Mouse (Mus musculus): ENCODE results near the gene Cmbl. TPM values are rescaled to one million over a fixed set of nuclear protein-coding genes. Genes with fewer than 3 reads are reported as not detected.

Gene Cmbl
- total and polyA plus RNA-seq, 2 experiments = 374 to 434 TPM

DNA sequence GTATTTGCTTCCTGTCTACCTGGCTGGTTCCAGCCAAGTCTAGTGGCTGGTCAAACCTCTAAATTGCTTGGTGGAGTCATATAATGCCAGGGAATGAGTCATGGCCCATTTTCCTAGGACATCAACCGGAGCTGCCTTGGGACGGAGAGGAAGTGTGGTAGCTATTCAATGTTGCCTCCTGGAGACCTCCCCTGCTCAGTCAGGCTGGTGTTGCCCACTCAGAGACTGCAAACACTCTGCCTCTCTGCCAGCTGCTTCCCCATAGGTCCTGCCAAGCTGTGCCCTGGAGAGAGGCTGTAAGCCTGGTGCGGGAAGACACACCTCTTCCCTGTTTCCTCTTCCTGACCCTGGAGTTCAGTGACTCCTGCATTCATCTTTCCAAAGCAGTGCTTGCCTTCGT is 67.3 kb downstream of the Cmbl start:
- H3K36me3 ChIP-seq (ENCODE audit: control insufficient read depth, insufficient read depth, low read length) = no peaks in the 10 kb centered on the region
- no peak overlapping the region for H3K27ac ChIP-seq (replicated peaks; ENCODE audit: insufficient read depth, low read depth, low read length)
- TF ChIP-seq POLR2A (IDR thresholded peaks at IDR 0.05; ENCODE audit: extremely low read depth, insufficient read depth, low read length) (no peak), CTCF (IDR thresholded peaks at IDR 0.05; ENCODE audit: low read depth, low read length) (no peak)
- H3K4me1 ChIP-seq (ENCODE audit: control insufficient read depth, insufficient read depth, low read length) = no peaks in the 10 kb centered on the region
- no peak for DNase-seq (ENCODE audit: extremely low read depth, low read depth, low spot score)
- 66% methylated on average over 4 of the region's 4 CpGs for WGBS
- H3K79me2 ChIP-seq (ENCODE audit: control insufficient read depth, insufficient read depth, low read length) = no peaks in the 10 kb centered on the region
- no peak overlapping the region for H3K9ac ChIP-seq (ENCODE audit: low read depth, low read length)
- H3K4me3 ChIP-seq (ENCODE audit: insufficient read depth, low read depth, low read length) = no peak overlapping the region
- no peaks in the 10 kb centered on the region for H3K27me3 ChIP-seq (ENCODE audit: control insufficient read depth, insufficient read depth, low read length)

DNA sequence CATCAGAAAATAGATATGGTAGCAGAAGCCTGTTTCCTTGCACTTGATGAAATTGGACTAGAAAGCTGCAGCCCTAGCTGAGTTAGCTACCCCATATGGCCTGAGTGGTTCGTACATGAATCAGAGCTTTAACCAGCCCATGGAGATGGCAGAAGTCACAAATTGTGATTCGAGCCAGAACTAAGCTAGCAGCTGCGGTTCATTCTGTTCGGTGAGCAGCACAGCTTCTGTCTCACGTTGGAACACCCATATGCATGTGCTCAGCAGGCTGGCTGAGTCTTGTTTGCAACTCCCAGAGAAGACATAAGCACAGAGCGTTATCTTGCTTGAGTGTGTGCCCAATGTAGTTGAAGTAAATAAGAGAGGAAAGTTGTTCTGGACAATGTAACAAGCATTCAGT is 69.4 kb downstream of the Cmbl start:
- no peak for DNase-seq (ENCODE audit: extremely low read depth, low read depth, low spot score)
- no peak overlapping the region for H3K27ac ChIP-seq (replicated peaks; ENCODE audit: insufficient read depth, low read depth, low read length)
- TF ChIP-seq POLR2A (IDR thresholded peaks at IDR 0.05; ENCODE audit: extremely low read depth, insufficient read depth, low read length) = no peak
- TF ChIP-seq CTCF (IDR thresholded peaks at IDR 0.05; ENCODE audit: low read depth, low read length) = no peak
- no peaks in the 10 kb centered on the region for H3K36me3 ChIP-seq (ENCODE audit: control insufficient read depth, insufficient read depth, low read length)
- no peaks in the 10 kb centered on the region for H3K4me1 ChIP-seq (ENCODE audit: control insufficient read depth, insufficient read depth, low read length)
- 88% methylated on average over 6 of the region's 6 CpGs for WGBS
- no peak overlapping the region for H3K9ac ChIP-seq (ENCODE audit: low read depth, low read length)
- no peaks in the 10 kb centered on the region for H3K27me3 ChIP-seq (ENCODE audit: control insufficient read depth, insufficient read depth, low read length)
- H3K4me3 ChIP-seq (ENCODE audit: insufficient read depth, low read depth, low read length) = no peak overlapping the region
- no peaks in the 10 kb centered on the region for H3K79me2 ChIP-seq (ENCODE audit: control insufficient read depth, insufficient read depth, low read length)

DNA sequence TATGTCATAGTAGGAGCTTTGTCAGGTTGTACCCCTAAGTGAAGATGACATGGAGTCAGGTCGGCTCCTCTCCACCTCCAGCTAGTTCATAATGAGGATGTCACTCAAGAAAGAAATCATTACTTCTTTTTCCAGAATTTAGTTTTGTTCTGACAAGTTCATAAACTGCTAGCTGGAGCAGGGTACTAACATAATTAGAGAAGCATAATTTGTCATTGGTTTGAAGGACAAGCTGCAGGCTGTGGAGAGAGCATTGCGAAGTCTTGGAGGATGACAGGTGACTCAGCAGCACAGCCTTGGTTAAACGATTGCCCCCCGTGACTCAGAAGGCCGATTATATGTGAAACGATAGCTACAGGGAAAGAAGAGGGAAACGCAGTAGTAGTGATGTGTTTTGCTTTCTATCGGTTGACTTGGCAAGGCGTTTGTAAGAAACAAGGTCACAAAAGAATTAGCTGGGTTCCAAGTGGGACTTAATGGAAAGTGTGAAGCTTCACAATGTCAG is 71.0 kb downstream of the Cmbl start:
- no peak overlapping the region for H3K4me3 ChIP-seq (ENCODE audit: insufficient read depth, low read depth, low read length)

More for the DNA sequence above, 71.0 kb downstream of the Cmbl start:
- TF ChIP-seq POLR2A (IDR thresholded peaks at IDR 0.05; ENCODE audit: extremely low read depth, insufficient read depth, low read length) (no peak), CTCF (IDR thresholded peaks at IDR 0.05; ENCODE audit: low read depth, low read length) (no peak)
- Histone ChIP-seq H3K36me3 (ENCODE audit: control insufficient read depth, insufficient read depth, low read length) (no peaks in the 10 kb centered on the region), H3K9ac (ENCODE audit: low read depth, low read length) (no peak overlapping the region), H3K79me2 (ENCODE audit: control insufficient read depth, insufficient read depth, low read length) (no peaks in the 10 kb centered on the region), H3K27ac (replicated peaks; ENCODE audit: insufficient read depth, low read depth, low read length) (no peak overlapping the region), H3K27me3 (ENCODE audit: control insufficient read depth, insufficient read depth, low read length) (no peaks in the 10 kb centered on the region), H3K4me1 (ENCODE audit: control insufficient read depth, insufficient read depth, low read length) (no peaks in the 10 kb centered on the region)
- 89% methylated on average over 9 of the region's 9 CpGs for WGBS
- no peak for DNase-seq (ENCODE audit: extremely low read depth, low read depth, low spot score)

Other genes with a start within 250 kb of the Cmbl start
- gene Ankrd33b, start 197.7 kb upstream of the Cmbl start, total RNA-seq (2014; rRNA removed) = 13.1 and 14.4 TPM in 2 replicates
- 9.1 and 14.1 TPM in 2 replicates for gene Ankrd33b, start 197.7 kb upstream of the Cmbl start, polyA plus RNA-seq (2012; rRNA removed)
- 12.1 and 13.0 TPM in 2 replicates for gene Ropn1l, start 111.7 kb upstream of the Cmbl start, total RNA-seq (2014; rRNA removed)
- 8.0 and 8.5 TPM in 2 replicates for gene Ropn1l, start 111.7 kb upstream of the Cmbl start, polyA plus RNA-seq (2012; rRNA removed)
- gene March6, start 34.3 kb upstream of the Cmbl start, total RNA-seq (2014; rRNA removed) = 77.0 and 79.8 TPM in 2 replicates
- 22.6 and 27.5 TPM in 2 replicates for gene March6, start 34.3 kb upstream of the Cmbl start, polyA plus RNA-seq (2012; rRNA removed)
- gene Cct5, start 36.4 kb downstream of the Cmbl start, total RNA-seq (2014; rRNA removed) = 180 and 184 TPM in 2 replicates
- 72.8 and 73.6 TPM in 2 replicates for gene Cct5, start 36.4 kb downstream of the Cmbl start, polyA plus RNA-seq (2012; rRNA removed)
- 20.1 and 20.4 TPM in 2 replicates for gene Fam173b, start 36.5 kb downstream of the Cmbl start, total RNA-seq (2014; rRNA removed)
- gene Fam173b, start 36.5 kb downstream of the Cmbl start, polyA plus RNA-seq (2012; rRNA removed) = 8.5 and 13.7 TPM in 2 replicates